Mouse (Mus musculus): ENCODE measurements at regions not wholly inside any gene's neighbourhood (a gene's known extent, or its start where the extent isn't known, plus 50 kb on each side); places are given as distances from the start of the nearest gene placed in this dataset.

DNA sequence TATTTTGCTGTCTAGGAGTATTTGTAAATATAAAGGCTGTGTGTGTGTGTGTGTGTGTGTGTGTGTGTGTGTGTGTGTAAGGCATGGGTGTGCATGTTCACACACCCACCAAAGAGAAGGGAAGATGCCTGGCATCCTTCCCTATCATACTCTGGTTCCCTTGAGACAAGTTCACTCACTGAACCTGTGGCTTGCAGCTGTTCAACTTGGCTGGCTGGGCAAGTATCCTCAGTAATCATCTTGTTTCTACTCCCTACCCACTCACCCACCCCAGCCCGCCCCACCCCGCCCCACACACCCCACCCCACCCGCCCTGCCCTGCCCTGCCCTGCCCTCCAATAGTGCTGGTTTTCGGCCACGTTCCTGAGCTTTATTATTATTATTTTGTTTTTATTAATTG is 448.5 kb downstream of the Pid1 start:
- no peaks in the 10 kb centered on the region for H3K27me3 ChIP-seq (ENCODE audit: control insufficient read depth, insufficient read depth, insufficient read length)
- H3K79me2 ChIP-seq (ENCODE audit: control insufficient read depth, insufficient read depth), result no peaks in the 10 kb centered on the region
- no peak overlapping the region for H3K4me3 ChIP-seq
- TF ChIP-seq MYOG (IDR thresholded peaks at IDR 0.05; ENCODE audit: control insufficient read depth in 1 of 3, insufficient read depth in 1 of 3, insufficient read length in 2 of 3, low read depth in 2 of 3) (peak in 2 of 3 experiments; percentile 8 to 38), USF1 (IDR thresholded peaks at IDR 0.05; ENCODE audit: low read depth) (no peak), POLR2A (IDR thresholded peaks at IDR 0.05; ENCODE audit: insufficient read length, low read depth) (no peak), CEBPB (IDR thresholded peaks at IDR 0.05; ENCODE audit: insufficient read depth, poor library complexity, severe bottlenecking) (no peak), POLR2AphosphoS2 (IDR thresholded peaks at IDR 0.05; ENCODE audit: insufficient read length, low read depth) (no peak), REST (IDR thresholded peaks at IDR 0.05; ENCODE audit: insufficient read depth, insufficient read length) (no peak), TCF12 (IDR thresholded peaks at IDR 0.05; ENCODE audit: insufficient read depth, poor library complexity, severe bottlenecking) (no peak), TCF3 (IDR thresholded peaks at IDR 0.05; ENCODE audit: insufficient read length, low read depth) (no peak), MAX (IDR thresholded peaks at IDR 0.05; ENCODE audit: low read depth) (no peak), E2F4 (IDR thresholded peaks at IDR 0.05; ENCODE audit: insufficient read depth) (no peak), MYOD1 (IDR thresholded peaks at IDR 0.05; ENCODE audit: control insufficient read depth in 1 of 3, insufficient read length in 2 of 3, low read depth in 2 of 3) (peak in 2 of 3 experiments; percentile 65 to 83), SRF (IDR thresholded peaks at IDR 0.05; ENCODE audit: control insufficient read depth, insufficient read length, low read depth) (no peak)
- H3K36me3 ChIP-seq (ENCODE audit: control insufficient read depth, insufficient read depth), result no peaks in the 10 kb centered on the region
- no peak overlapping the region for H3ac ChIP-seq (ENCODE audit: control insufficient read depth, insufficient read length)
- no peak overlapping the region for H3K4me2 ChIP-seq (ENCODE audit: low read depth)

DNA sequence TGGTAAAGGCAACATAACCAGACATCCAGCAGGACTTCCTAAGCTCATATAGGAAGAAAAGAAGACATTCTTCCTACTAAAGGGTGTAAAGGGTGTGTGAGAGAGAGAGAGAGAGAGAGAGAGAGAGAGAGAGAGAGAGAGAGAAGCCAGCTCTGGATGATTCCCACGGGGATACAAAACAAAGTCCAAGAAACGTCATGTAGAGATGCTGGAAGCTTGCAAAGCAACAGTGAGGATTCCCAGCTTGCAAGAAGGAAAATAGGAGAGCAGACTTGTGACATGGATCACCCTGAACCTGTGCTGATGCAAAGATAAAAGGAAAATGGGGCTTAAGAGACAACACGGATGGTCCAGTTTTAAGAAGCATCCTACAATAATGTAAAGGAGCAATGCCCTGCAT is 456.6 kb downstream of the Pid1 start:
- TF ChIP-seq POLR2AphosphoS2 (IDR thresholded peaks at IDR 0.05; ENCODE audit: insufficient read length, low read depth) (no peak), USF1 (IDR thresholded peaks at IDR 0.05; ENCODE audit: low read depth) (no peak), SRF (IDR thresholded peaks at IDR 0.05; ENCODE audit: control insufficient read depth, insufficient read length, low read depth) (no peak), TCF3 (IDR thresholded peaks at IDR 0.05; ENCODE audit: insufficient read length, low read depth) (no peak), MAX (IDR thresholded peaks at IDR 0.05; ENCODE audit: low read depth) (no peak), MYOD1 (IDR thresholded peaks at IDR 0.05; ENCODE audit: control insufficient read depth in 1 of 3, insufficient read length in 2 of 3, low read depth in 2 of 3) (no peak)
- Histone ChIP-seq H3ac (ENCODE audit: control insufficient read depth, insufficient read length) (no peak overlapping the region), H3K36me3 (ENCODE audit: control insufficient read depth, insufficient read depth) (no peaks in the 10 kb centered on the region), H3K4me3 (no peak overlapping the region), H3K4me2 (ENCODE audit: low read depth) (no peak overlapping the region), H3K79me2 (ENCODE audit: control insufficient read depth, insufficient read depth) (no peaks in the 10 kb centered on the region), H3K27me3 (ENCODE audit: control insufficient read depth, insufficient read depth, insufficient read length) (no peaks in the 10 kb centered on the region)

DNA sequence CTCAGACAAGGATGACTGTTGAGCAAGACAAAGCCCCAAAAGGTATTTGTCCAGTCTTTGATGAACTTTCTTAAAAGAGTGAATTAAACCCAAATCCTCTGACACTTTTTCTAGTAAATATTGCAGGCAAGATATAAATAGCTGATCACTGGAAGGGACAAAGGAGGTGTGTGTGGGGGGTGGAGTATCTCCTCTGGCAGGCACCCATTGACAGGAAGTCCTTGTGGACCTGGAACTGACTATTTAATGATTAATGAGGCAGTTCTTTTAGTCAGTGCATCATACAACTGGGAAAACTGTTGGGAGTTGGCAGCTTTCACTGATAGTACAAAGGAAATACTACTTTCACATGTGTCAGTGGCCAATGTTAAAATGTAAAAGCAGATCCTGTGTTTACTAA is 457.1 kb downstream of the Pid1 start:
- H3K79me2 ChIP-seq (ENCODE audit: control insufficient read depth, insufficient read depth), result no peaks in the 10 kb centered on the region
- H3K36me3 ChIP-seq (ENCODE audit: control insufficient read depth, insufficient read depth), result no peaks in the 10 kb centered on the region
- H3ac ChIP-seq (ENCODE audit: control insufficient read depth, insufficient read length), result no peak overlapping the region
- no peak for TF ChIP-seq CEBPB (IDR thresholded peaks at IDR 0.05; ENCODE audit: insufficient read depth, poor library complexity, severe bottlenecking)
- TF ChIP-seq TCF12 (IDR thresholded peaks at IDR 0.05; ENCODE audit: insufficient read depth, poor library complexity, severe bottlenecking), result no peak
- TF ChIP-seq POLR2A (IDR thresholded peaks at IDR 0.05; ENCODE audit: insufficient read length, low read depth), result no peak
- no peak for TF ChIP-seq E2F4 (IDR thresholded peaks at IDR 0.05; ENCODE audit: insufficient read depth)
- TF ChIP-seq TCF3 (IDR thresholded peaks at IDR 0.05; ENCODE audit: insufficient read length, low read depth), result no peak
- no peak for TF ChIP-seq MAX (IDR thresholded peaks at IDR 0.05; ENCODE audit: low read depth)
- TF ChIP-seq USF1 (IDR thresholded peaks at IDR 0.05; ENCODE audit: low read depth), result no peak
- no peak for TF ChIP-seq MYOG (IDR thresholded peaks at IDR 0.05; ENCODE audit: control insufficient read depth in 1 of 3, insufficient read depth in 1 of 3, insufficient read length in 2 of 3, low read depth in 2 of 3)
- TF ChIP-seq POLR2AphosphoS2 (IDR thresholded peaks at IDR 0.05; ENCODE audit: insufficient read length, low read depth), result no peak
- no peak for TF ChIP-seq MYOD1 (IDR thresholded peaks at IDR 0.05; ENCODE audit: control insufficient read depth in 1 of 3, insufficient read length in 2 of 3, low read depth in 2 of 3)
- TF ChIP-seq SRF (IDR thresholded peaks at IDR 0.05; ENCODE audit: control insufficient read depth, insufficient read length, low read depth), result no peak
- no peak for TF ChIP-seq REST (IDR thresholded peaks at IDR 0.05; ENCODE audit: insufficient read depth, insufficient read length)
- H3K27me3 ChIP-seq (ENCODE audit: control insufficient read depth, insufficient read depth, insufficient read length), result no peaks in the 10 kb centered on the region
- no peak overlapping the region for H3K4me3 ChIP-seq
- H3K4me2 ChIP-seq (ENCODE audit: low read depth), result no peak overlapping the region

DNA sequence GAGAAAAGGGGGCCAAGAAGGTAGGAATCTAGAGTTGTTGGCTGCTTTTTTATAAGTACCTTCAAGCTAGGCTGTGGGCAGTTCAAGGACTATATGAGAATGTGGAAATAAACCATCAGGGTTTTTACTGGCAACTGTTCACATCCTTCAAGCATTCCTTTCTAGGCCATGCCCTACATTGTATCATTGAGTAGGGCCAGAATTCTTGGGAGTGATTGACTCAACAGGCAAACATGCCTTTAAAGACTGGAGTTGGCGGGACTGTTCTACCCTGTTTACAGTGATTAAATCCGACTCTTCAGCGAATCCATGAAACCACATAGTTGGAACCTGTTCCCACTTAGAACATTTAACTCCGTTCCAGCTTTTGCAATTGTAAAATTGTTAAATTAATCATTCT is 463.8 kb downstream of the Pid1 start:
- H3K4me3 ChIP-seq, result no peak overlapping the region
- no peak overlapping the region for H3K4me2 ChIP-seq (ENCODE audit: low read depth)
- H3ac ChIP-seq (ENCODE audit: control insufficient read depth, insufficient read length), result no peak overlapping the region
- no peaks in the 10 kb centered on the region for H3K36me3 ChIP-seq (ENCODE audit: control insufficient read depth, insufficient read depth)
- no peaks in the 10 kb centered on the region for H3K27me3 ChIP-seq (ENCODE audit: control insufficient read depth, insufficient read depth, insufficient read length)
- no peaks in the 10 kb centered on the region for H3K79me2 ChIP-seq (ENCODE audit: control insufficient read depth, insufficient read depth)
- TF ChIP-seq MYOD1 (IDR thresholded peaks at IDR 0.05; ENCODE audit: control insufficient read depth in 1 of 3, insufficient read length in 2 of 3, low read depth in 2 of 3) (peak in 1 of 3 experiments; percentile 36), USF1 (IDR thresholded peaks at IDR 0.05; ENCODE audit: low read depth) (no peak)

DNA sequence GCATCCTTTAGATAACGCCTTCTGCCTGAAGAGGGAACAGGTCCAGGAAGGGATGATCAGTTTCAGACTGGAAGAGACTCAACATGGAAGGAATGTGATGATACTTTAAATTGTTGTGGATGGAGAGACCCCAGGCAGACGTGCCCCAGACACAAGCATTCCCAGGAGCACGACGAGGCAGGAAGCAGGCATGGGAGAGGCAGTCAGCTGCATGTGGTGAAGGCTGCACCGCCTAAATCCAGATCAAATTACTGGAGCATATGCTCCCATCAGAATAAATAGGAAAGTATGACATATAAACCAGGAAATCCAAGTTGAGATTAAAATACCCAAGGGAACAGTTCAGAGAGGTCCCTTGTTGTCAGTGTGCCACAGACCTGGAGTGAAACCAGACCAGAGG is 467.3 kb downstream of the Pid1 start:
- Histone ChIP-seq H3K79me2 (ENCODE audit: control insufficient read depth, insufficient read depth) (no peaks in the 10 kb centered on the region), H3K4me3 (no peak overlapping the region), H3ac (ENCODE audit: control insufficient read depth, insufficient read length) (no peak overlapping the region), H3K4me2 (ENCODE audit: low read depth) (peak overlapping the region; percentile 58), H3K27me3 (ENCODE audit: control insufficient read depth, insufficient read depth, insufficient read length) (no peaks in the 10 kb centered on the region), H3K36me3 (ENCODE audit: control insufficient read depth, insufficient read depth) (no peaks in the 10 kb centered on the region)
- no peak for TF ChIP-seq TCF3 (IDR thresholded peaks at IDR 0.05; ENCODE audit: insufficient read length, low read depth)
- TF ChIP-seq USF1 (IDR thresholded peaks at IDR 0.05; ENCODE audit: low read depth), result no peak
- TF ChIP-seq MYOD1 (IDR thresholded peaks at IDR 0.05; ENCODE audit: control insufficient read depth in 1 of 3, insufficient read length in 2 of 3, low read depth in 2 of 3), result peak in 2 of 3 experiments; percentile 85 to 94
- no peak for TF ChIP-seq CEBPB (IDR thresholded peaks at IDR 0.05; ENCODE audit: insufficient read depth, poor library complexity, severe bottlenecking)
- no peak for TF ChIP-seq POLR2A (IDR thresholded peaks at IDR 0.05; ENCODE audit: insufficient read length, low read depth)
- TF ChIP-seq MAX (IDR thresholded peaks at IDR 0.05; ENCODE audit: low read depth), result peak; percentile 31
- TF ChIP-seq MYOG (IDR thresholded peaks at IDR 0.05; ENCODE audit: control insufficient read depth in 1 of 3, insufficient read depth in 1 of 3, insufficient read length in 2 of 3, low read depth in 2 of 3), result peak; percentile 51 to 89 (median 88)
